Mouse (Mus musculus) cerebellum, adult 9-11 months (tissue): ENCODE results near the gene Setd1a.
A peak's percentile ranks its signal among the peaks of the same experiment; 100 is the strongest.

ENCODE experiments used
- DNase-seq: peaks from one replicate; pipeline ENCODE4 v3.0.0; 2022

Setd1a gene

DNA sequence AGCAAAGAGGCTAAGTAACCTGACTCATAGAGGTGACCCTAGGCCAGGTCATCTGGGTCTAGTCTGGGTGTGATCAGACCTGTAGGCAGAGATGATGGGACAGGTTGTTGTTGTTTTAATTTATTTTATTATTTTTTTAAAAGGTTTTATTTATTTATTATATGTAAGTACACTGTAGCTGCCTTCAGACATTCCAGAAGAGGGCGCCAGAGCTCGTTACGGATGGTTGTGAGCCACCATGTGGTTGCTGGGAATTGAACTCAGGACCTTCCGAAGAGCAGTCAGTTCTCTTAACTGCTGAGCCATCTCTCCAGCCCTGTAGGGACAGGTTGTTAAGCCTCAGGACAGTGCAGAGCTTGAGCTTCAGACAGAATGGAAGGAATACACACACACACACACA is 61.4 kb downstream of the Setd1a start:
- DNase-seq: peak; percentile 43

DNA sequence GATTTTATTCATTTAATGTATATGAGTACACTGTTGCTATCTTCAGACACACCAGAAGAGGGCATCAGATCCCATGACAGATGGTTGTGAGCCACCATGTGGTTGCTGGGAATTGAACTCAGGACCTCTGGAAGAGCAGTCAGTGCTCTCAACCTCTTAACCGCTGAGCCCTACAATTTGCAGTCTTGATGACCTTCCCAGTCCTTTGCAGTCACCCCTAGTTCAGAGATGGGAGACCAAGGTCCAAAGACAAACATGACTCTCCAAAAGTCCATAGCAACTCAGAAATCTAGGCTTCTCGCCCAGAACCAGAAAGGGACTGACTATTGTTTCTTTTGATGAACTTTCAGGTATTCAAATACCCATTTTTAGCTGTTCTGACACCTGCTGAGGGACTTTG is 63.6 kb downstream of the Setd1a start:
- DNase-seq: peak; percentile 47

DNA sequence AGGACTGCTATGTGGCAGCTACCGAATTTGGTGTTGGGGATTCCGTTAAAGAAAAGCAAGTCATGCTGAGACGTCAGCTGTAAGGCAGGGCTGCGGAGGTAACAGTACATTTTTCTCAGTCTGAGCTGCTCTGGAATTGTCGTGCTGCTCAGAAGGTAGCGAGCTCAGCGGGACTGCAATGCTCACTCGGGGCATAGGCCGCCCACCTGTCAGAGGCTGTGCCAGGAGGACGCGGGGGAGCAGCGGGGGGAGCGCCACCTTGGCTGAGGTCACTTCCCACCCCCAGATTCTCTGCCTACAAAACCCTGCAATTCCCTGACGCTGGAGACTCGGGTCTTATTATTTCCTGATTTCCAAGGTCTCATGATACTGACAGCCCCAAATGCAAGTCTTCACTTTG is 64.4 kb downstream of the Setd1a start:
- peak; percentile 88 for DNase-seq

DNA sequence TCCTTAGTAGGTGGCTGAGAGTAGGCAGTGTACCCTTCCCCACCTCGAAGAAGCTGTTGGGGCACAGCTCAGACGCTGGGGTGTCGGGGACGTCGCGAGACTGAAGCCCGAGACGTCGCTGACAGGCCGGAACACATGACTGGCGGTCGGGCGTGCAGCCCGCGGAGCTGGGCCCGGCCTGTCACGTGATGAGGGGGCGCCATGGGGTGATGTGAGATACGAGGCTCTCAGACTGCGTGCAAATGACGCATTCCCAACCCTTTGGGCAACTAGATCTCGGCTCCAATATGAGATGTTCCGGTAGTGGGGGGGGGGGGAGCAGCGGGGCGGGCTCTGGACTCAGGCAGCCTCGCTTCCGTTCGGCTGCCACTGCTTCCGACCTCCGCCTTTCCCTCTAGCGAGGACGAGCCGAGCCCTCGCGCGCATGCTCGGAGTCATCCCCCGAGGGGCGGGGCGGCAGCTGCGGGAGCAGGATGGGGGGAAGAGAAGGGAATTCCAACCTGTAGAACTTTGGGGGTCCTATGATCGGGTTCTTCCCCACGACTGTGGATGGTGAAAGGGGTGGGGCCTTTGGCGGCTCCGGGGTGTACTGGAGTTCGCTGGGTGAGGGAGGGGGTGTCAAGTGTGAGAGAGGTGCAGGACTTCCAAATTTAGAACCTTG is 65.0 kb downstream of the Setd1a start:
- DNase-seq: peak; percentile 97

DNA sequence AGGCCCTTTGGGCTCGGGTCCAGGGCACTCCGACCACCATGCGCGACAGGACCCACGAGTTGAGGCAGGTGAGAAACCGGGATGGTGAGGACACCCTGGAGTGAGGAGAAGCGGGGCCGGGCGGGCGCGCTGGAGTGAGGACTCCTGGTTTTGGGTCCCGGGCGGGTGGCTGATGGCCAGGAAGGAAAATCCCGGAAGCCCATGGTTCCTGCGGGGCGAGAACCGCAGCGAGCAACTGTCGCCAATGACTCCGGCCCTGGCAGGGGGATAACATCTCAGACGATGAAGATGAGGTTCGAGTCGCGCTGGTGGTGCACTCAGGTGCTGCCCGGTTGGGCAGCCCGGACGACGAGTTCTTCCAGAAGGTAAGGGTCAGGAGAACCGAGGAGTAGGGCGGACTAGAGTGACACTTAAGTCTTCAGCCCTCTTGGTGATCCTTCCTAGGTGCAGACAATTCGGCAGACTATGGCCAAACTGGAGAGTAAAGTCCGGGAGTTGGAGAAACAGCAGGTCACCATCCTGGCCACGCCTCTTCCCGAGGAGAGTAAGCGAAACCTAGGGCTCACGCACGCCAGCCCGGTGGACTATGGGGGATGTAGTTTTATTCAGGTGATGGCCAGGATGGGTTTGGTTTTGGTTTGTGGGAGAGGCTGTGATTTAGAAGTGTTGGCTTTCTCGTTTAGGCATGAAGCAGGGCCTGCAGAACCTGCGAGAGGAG is 65.7 kb downstream of the Setd1a start:
- DNase-seq: peak; percentile 89
